Mouse (Mus musculus): ENCODE data around the gene Olfr353.

DNA sequence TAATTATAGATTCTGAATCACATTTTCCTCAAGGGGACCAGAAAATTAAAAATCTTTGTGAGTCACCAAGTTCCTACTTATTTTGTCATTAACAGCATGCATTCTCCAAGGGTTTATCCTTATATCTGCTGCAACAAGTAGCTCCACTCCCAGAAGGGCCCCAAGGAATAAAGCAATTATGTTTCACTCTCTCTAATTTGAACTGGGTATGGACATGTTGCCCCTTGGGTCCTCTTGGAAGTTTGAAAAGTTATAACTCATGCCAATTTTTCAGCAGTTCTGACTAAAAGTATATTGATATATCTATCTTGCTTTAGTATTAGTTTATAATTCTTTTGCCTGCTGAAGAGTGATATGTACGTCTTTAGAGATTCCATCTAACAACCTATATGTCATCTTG lies 24.6 kb downstream of the Olfr353 start, which contains the start of gene Olfr352:
- TF ChIP-seq CTCF (IDR thresholded peaks at IDR 0.05; ENCODE audit: low read depth, low read length) (no peak), POLR2A (IDR thresholded peaks at IDR 0.05; ENCODE audit: borderline replicate concordance, low read depth, low read length) (no peak)

Measured in bone marrow macrophage, adult 2 months (primary cell).